9 mouse cellular contexts compared by ENCODE assay signal in genomic region chr11:107339224-107339805, GRCm38 (mm10).
DNase-seq lines count a peak whose midpoint lies in the region; ATAC-seq lines count a peak whose summit lies in the region.
"Had no signal": no experiment of that assay in that cellular context is flagged by ENCODE, and none has a peak within 500 bp of the region (broad histone marks: within the 10 kb centered on the region; RNA-seq: fewer than 3 reads in every experiment).

No protein-coding gene starts in this region.

- intact Hi-C loops in heart, postnatal 36 days (cut with DNase I) = no loop called here

- H3K27ac ChIP-seq in forebrain, embryonic 10.5 days = peak overlapping the region; percentile 35; the same call in 1 of the 2 replicates
- H3K27ac ChIP-seq in forebrain, embryonic 12.5 days = no peak overlapping the region
- H3K27ac ChIP-seq: embryonic facial prominence, embryonic 13.5 days had no signal

- no peak for ATAC-seq in forebrain, embryonic 12.5 days (ENCODE audit: low FRiP score)

- no peak overlapping the region for H3K9ac ChIP-seq in forebrain, embryonic 12.5 days
- H3K9ac ChIP-seq: embryonic facial prominence, embryonic 13.5 days had no signal

- H3K4me3 ChIP-seq in forebrain, embryonic 10.5 days = no peak overlapping the region
- H3K4me3 ChIP-seq in forebrain, embryonic 12.5 days (replicated peaks) = no peak overlapping the region
- H3K4me3 ChIP-seq: embryonic facial prominence, embryonic 13.5 days had no signal

- peaks cover 50% of the 10 kb centered on the region for H3K4me1 ChIP-seq in forebrain, embryonic 10.5 days
- H3K4me1 ChIP-seq in forebrain, embryonic 12.5 days = peaks cover 34% of the 10 kb centered on the region

- peaks cover 18% of the 10 kb centered on the region for H3K36me3 ChIP-seq in forebrain, embryonic 10.5 days (replicated peaks)
- peaks cover 9% of the 10 kb centered on the region for H3K36me3 ChIP-seq in forebrain, embryonic 12.5 days (replicated peaks)

- no peak for DNase-seq in forebrain, embryonic 10.5 days (ENCODE audit: extremely low spot score, low spot score)
- DNase-seq in spleen, postnatal 36 days (ENCODE audit: low spot score in 2 of 2) = peak; percentile 27 to 47
- no peak for DNase-seq in spleen, postnatal 4 days (ENCODE audit: low spot score in 2 of 2)
- DNase-seq in heart, postnatal 36 days = peak; percentile 47 to 51
- DNase-seq in frontal cortex, postnatal 10 days (ENCODE audit: low spot score in 2 of 2) = no peak
- DNase-seq in urinary bladder, postnatal 10 days (ENCODE audit: low spot score) = no peak
- DNase-seq in Muller cell, postnatal 12 days (ENCODE audit: inconsistent ontology term) = no peak

- no peak overlapping the region for H3K4me2 ChIP-seq in forebrain, embryonic 12.5 days
- H3K4me2 ChIP-seq: embryonic facial prominence, embryonic 13.5 days had no signal

- H3K9me3 ChIP-seq in forebrain, embryonic 10.5 days = no peaks in the 10 kb centered on the region; the same call in 1 of the 2 replicates
- H3K9me3 ChIP-seq in forebrain, embryonic 12.5 days = no peaks in the 10 kb centered on the region
- H3K9me3 ChIP-seq: embryonic facial prominence, embryonic 13.5 days had no signal

- WGBS in forebrain, embryonic 10.5 days = 77% methylated on average over 7 of the region's 7 CpGs
- WGBS in forebrain, embryonic 12.5 days = 79% methylated on average over 7 of the region's 7 CpGs

- no peaks in the 10 kb centered on the region for H3K27me3 ChIP-seq in forebrain, embryonic 10.5 days (ENCODE audit: poor library complexity, severe bottlenecking)
- H3K27me3 ChIP-seq in forebrain, embryonic 12.5 days = no peaks in the 10 kb centered on the region
- H3K27me3 ChIP-seq: embryonic facial prominence, embryonic 13.5 days had no signal

Comparison
In these comparisons a context has a peak if more than half of its experiments do, and no peak if none do; other contexts are left out.
1. DNase-seq: peak in spleen, postnatal 36 days (2 of 2) and heart, postnatal 36 days (2 of 2); none in forebrain, embryonic 10.5 days (single experiment), spleen, postnatal 4 days (0 of 2), frontal cortex, postnatal 10 days (0 of 2), urinary bladder, postnatal 10 days (single experiment) and Muller cell, postnatal 12 days (single experiment).